Comparison of ENCODE assay signal across 15 mouse cellular contexts in the genomic region with DNA sequence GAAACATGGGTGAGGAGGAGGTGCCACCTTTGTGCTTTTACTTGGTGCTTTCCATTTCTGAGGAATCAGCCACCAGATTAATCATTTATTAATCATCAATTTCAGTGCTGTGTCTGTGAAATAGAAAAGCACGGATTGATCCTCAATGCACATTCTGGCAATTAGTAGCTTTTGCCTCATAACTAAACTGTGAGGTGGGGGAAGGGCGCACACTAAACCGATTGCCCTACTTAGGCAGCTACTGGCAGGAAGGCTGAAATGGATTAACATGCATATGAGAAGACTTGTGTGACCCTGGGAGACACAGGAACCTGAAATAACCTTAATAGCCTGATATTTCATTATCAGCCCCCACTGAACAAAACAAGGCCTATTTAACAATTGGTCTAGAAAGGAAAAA.
DNase-seq lines count a peak whose midpoint lies in the region; ATAC-seq lines count a peak whose summit lies in the region.
"Had no signal": no experiment of that assay in that cellular context is flagged by ENCODE, and none has a peak within 500 bp of the region (broad histone marks: within the 10 kb centered on the region; RNA-seq: fewer than 3 reads in every experiment).

No protein-coding gene starts in this region.

- H3K9me3 ChIP-seq in forebrain, embryonic 14.5 days (replicated peaks; ENCODE audit: control insufficient read depth, low read length) = no peaks in the 10 kb centered on the region
- H3K9me3 ChIP-seq in forebrain, embryonic 12.5 days = no peaks in the 10 kb centered on the region
- H3K9me3 ChIP-seq: heart, embryonic 10.5 days had no signal

- 40% methylated on average over 3 of the region's 3 CpGs for WGBS in forebrain, embryonic 14.5 days
- WGBS in forebrain, embryonic 12.5 days = 53% methylated on average over 3 of the region's 3 CpGs

- ATAC-seq in forebrain, embryonic 14.5 days = no peak
- no peak for ATAC-seq in forebrain, embryonic 12.5 days (ENCODE audit: low FRiP score)

- H3K27me3 ChIP-seq in forebrain, embryonic 14.5 days (replicated peaks; ENCODE audit: control insufficient read depth, insufficient read depth, low read length) = no peaks in the 10 kb centered on the region
- H3K27me3 ChIP-seq in forebrain, embryonic 12.5 days = no peaks in the 10 kb centered on the region

- no peaks in the 10 kb centered on the region for H3K36me3 ChIP-seq in forebrain, embryonic 14.5 days (ENCODE audit: control insufficient read depth, insufficient read depth, low read length)
- no peaks in the 10 kb centered on the region for H3K36me3 ChIP-seq in forebrain, embryonic 12.5 days (replicated peaks)
- H3K36me3 ChIP-seq: heart, embryonic 10.5 days had no signal

- H3K4me1 ChIP-seq in forebrain, embryonic 14.5 days (ENCODE audit: control insufficient read depth, insufficient read depth, low read length) = peaks cover 4% of the 10 kb centered on the region; the same call in 1 of the 2 replicates
- H3K4me1 ChIP-seq in forebrain, embryonic 12.5 days = peaks cover 9% of the 10 kb centered on the region

- DNase-seq in forebrain, embryonic 14.5 days (ENCODE audit: low spot score) = peak; percentile 53
- peak; percentile 31 for DNase-seq in layer of hippocampus, adult 11-12 months (ENCODE audit: low spot score)
- DNase-seq in layer of hippocampus, adult 9-11 months = no peak
- peak; percentile 22 for DNase-seq in right cerebral cortex, postnatal 4 days
- DNase-seq in right cerebral cortex, postnatal 25 days = no peak
- DNase-seq in retina, postnatal 1 day = peak; percentile 81
- DNase-seq in spleen, adult 18-20 months = no peak
- DNase-seq: cerebellum, adult 11 months; forebrain, postnatal 0 days; gastrocnemius, postnatal 10 days; lung, postnatal 10 days had no signal

- no peak overlapping the region for H3K9ac ChIP-seq in forebrain, embryonic 14.5 days (ENCODE audit: low read length)
- H3K9ac ChIP-seq in forebrain, embryonic 12.5 days = no peak overlapping the region
- H3K9ac ChIP-seq: forebrain, postnatal 0 days; liver, embryonic 14.5 days had no signal

- H3K4me3 ChIP-seq in forebrain, embryonic 14.5 days (ENCODE audit: low read depth, low read length) = no peak overlapping the region
- H3K4me3 ChIP-seq in forebrain, embryonic 12.5 days (replicated peaks) = no peak overlapping the region
- H3K4me3 ChIP-seq: heart, embryonic 10.5 days had no signal

- no peak overlapping the region for H3K27ac ChIP-seq in forebrain, embryonic 14.5 days (ENCODE audit: low read depth, low read length)
- H3K27ac ChIP-seq in forebrain, embryonic 12.5 days = no peak overlapping the region
- H3K27ac ChIP-seq: heart, embryonic 10.5 days; kidney, postnatal 0 days; liver, embryonic 14.5 days had no signal

- H3K4me2 ChIP-seq in forebrain, embryonic 14.5 days (ENCODE audit: low read length) = no peak overlapping the region
- H3K4me2 ChIP-seq in forebrain, embryonic 12.5 days = no peak overlapping the region

Comparison
In these comparisons a context has a peak if more than half of its experiments do, and no peak if none do; other contexts are left out.
1. DNase-seq: peak in forebrain, embryonic 14.5 days (single experiment), layer of hippocampus, adult 11-12 months (single experiment), right cerebral cortex, postnatal 4 days (single experiment) and retina, postnatal 1 day (single experiment); none in layer of hippocampus, adult 9-11 months (single experiment), right cerebral cortex, postnatal 25 days (single experiment) and spleen, adult 18-20 months (0 of 2).